Mouse (Mus musculus) cerebellum, adult 11 months (tissue): ENCODE measurements at regions not wholly inside any gene's neighbourhood (a gene's known extent, or its start where the extent isn't known, plus 50 kb on each side); places are given as distances from the start of the nearest gene placed in this dataset.
"Not testable (repeated sequence)": the region's sequence is repeated elsewhere in the genome, so short reads cannot be mapped to it uniquely, and the experiment has no call there.

Experiments
- DNase-seq: peaks from one replicate; pipeline ENCODE4 v3.0.0; 2022

- DNase-seq: no peak
These were observed 541.5 kb downstream of the Diaph3 start for GRCm38 (mm10) chr14:86599511-86599910.

DNA sequence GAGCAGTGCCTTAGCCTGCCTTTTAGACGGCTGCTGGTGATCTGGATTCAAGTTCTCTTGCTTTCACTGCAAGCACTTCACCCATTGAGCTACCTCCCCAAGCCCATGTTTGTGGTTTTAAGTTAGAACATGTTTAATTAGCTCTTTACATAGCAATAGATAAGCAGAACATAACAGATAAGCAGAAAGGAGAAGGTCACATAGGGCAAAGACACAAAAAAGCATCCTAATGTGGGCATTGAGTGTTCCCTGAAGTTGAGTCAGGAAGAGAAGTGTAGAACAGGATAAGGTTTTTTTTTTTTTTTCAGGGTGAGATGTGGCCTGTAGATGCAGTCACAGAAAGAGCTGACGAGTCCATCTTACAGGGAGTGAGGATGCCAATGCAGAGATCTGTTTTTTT is 552.5 kb downstream of the Diaph3 start:
- DNase-seq: no peak

- not testable (repeated sequence) for DNase-seq
These were observed 555.1 kb downstream of the Diaph3 start for GRCm38 (mm10) chr14:86585959-86586358.

DNA sequence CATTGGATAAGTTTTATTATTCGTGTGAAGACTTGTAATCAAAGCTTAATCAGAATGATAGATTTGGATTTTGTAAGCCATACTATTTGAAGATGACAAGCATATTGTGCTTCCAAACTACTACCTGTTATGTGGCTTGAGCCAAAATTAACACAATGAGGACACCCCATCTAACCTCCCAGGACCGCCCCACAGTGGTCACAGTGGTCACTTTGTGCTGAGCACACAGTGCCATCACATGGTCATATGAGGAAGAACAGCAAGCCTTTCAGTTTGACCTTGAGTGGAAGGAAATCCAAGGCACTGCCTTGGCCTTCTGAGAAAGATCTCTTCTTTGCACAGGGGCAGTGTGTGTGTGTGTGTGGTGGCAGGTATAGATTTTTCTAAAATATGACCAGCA is 578.3 kb downstream of the Diaph3 start:
- DNase-seq: no peak

DNA sequence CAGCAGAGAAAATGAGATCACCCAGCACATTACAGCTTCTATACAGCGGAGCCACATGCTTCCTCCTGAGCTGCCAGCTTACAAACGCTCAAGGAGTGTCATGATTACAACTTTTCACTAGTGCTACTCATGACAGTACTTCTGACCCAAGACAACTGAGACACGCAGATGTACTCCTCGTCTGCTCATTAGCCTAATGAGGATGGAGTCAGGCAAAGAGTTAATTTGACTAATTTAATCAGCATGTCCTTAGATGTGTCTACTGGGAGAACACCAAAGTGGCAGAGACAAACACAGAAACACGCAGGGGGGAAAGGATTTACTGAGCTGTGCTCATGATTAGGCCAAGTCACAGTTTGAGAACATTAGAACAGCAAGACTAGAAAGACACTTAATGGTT is 603.0 kb downstream of the Diaph3 start:
- no peak for DNase-seq

GRCm38 (mm10) chr14:86536341-86537027 is 604.6 kb downstream of the Diaph3 start:
- no peak for DNase-seq

DNA sequence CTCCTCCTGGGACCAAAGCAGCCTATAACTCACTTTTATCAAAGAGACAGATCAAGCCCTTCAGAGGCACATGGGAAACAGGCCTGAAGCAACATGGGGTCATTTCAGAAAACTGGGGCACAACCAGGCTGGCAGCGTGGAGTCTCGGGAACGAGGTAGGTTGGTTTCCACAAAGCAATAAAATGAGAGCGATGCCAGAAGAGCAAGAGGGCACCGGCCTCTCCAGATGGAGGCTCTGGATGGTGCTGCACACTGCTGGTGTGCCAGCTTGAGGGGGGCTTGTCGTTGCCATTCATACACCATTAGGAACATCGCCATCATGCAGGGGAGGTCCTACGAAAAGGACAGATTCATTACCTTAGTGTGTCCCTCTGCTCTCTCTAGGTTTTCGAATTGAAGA is 630.6 kb downstream of the Diaph3 start:
- peak; percentile 40 for DNase-seq

GRCm38 (mm10) chr14:86509686-86510085 is 631.3 kb downstream of the Diaph3 start:
- no peak for DNase-seq

DNA sequence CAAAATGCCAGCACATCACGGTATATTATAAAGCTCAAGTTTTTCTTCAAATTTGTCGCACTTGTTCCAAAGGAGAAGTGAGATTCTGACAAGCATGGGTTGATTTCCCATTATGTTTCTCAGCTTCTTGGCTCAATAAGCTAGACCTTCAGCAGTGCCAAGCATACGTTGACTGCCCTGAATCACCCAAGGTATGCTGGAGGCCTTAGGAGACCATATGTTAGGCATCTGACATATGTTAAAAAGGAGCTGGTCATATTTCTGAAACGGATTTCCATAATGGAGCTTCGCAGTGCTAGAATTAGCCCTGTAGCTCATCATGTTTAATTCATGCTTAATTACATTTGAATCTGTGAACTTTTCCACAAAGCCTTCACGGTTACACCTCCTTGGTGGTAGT is 634.7 kb downstream of the Diaph3 start:
- DNase-seq: no peak

GRCm38 (mm10) chr14:86490826-86491225 is 650.2 kb downstream of the Diaph3 start:
- DNase-seq: no peak

DNA sequence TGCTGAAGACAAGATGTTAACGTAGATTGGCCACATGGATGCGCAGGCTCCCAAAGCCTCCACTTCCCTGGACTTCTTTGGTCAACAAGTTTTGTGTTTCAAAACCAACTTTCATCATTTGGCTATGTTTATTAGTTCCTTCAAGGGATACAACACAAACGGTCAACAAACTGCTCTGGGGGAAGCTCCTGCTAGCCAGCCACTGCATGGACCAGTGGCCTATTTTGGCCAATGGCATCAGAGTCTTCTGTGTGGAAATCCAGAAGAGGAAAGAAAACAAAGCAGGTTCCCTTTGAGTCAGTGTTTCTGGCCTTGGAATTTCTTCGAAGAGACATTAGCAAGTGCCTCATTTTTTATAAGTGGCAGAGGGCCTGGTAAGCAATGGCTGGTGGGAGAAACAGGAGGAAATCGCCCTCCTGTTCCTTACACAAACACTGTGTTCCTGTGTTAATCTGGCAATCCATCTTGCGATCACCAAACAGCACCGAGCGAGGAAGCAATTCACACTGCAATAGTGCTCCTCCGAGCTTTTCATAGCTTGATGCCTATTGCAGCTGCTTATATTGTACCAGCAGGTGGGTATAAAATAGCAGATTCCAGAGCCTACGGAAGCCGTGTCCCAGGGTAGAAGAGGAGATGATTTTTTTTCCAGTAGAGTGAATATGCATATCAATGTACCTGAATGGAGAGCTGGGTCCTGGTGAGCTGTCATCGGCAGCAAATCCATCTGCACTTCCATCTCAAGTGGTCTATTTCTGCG is 651.0 kb downstream of the Diaph3 start:
- DNase-seq: no peak

DNA sequence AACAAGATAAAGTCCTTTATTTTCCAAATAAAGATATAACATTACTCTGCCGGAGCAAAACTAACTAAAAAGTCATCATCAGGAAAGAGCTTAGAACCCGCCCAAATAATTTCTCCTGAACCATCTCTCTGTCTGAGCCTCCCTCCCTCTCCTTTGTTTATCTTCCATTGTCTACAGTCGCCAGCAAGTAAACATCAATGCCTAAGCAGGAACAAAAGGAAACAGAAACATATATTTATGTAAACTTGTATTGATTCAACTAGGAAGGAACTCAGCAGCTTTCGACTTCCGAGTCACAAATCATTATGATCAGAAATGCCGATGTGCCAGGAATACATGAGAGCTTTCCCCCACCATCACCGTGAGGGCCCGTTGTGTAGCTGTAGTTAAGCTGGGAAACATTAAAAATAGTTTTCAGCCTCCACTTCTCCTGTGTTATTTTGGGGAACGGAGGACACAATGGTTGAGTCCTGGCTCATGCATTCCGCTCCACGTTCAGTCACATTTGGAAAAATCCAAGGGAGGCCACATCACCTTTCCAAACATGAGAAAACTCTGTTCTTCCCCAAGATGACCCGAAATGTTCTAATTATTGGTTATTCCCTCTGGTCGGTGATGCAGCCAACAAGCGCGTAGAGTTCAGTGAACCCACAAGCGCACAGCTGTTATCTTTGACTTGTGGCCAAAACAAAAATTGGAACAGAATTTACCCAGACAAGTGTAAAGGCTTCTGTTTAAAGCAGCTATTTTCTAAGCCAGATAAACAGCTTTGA is 651.8 kb downstream of the Diaph3 start:
- DNase-seq: peak; percentile 29

DNA sequence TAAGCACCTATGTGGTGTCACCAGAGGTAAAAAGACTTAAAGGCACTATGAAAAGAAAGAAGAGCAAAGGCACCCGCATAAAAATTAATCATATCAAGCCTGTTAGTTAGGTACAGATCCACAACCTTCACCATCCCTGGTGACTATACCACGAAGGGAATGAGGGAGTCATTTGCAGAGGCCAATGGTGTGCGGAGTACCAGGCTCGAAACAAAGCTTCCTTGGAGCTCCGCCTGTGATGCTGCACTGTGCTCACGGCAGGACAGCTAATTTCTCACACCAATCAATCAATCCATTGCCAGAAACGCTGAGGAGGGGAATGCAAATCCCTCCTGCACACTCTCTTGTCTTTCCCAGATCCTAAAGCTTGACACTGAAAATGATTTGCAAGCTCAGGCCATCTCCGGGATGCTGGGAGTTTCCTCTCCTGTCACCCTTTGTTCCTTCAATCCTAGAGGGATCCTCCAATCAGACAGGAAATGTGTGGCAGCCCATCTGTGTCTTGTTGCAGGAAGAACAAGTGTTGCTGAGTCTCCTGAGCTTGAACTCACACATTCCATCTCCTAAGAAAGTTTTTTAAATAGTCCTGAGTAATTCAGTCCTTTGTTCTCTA is 653.6 kb downstream of the Diaph3 start:
- DNase-seq: no peak

DNA sequence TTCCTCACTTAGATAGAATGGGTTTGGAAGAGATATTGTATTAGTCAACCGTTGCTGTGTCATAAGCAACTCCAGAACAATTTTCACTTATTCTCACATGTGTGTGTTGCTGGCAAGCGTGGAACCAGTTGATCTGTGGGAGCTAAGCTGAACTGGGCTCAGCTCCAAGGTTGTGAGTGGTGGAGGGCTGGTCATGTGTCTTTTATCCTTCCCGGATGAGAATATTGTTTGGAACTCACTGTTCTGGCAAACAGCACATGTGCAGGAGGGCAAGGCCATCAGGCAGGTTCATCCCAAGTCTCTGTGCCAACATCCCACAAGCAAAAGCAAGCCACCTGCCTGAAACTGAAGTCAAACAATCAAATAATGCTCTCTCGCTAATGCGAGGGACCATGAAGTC is 656.8 kb downstream of the Diaph3 start:
- peak; percentile 26 for DNase-seq

DNA sequence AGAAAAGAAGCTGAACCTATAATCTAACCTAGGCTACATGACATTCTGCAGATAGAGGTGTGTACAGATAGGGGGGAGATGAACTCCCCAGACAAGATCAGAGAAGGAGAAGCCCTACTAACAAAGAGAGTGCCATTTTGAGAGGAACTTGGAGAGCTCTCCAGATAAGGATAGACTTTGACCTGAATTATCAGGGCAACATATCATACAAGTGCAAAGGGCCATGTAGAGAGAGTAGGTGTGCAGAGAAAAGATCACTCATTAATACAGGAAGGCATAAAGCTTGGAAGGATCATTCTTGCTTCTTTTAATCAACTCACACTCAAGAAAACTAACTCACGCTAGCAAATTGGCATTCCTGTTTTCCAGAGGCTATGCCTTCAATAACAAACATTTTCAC is 667.4 kb downstream of the Diaph3 start:
- DNase-seq: no peak

DNA sequence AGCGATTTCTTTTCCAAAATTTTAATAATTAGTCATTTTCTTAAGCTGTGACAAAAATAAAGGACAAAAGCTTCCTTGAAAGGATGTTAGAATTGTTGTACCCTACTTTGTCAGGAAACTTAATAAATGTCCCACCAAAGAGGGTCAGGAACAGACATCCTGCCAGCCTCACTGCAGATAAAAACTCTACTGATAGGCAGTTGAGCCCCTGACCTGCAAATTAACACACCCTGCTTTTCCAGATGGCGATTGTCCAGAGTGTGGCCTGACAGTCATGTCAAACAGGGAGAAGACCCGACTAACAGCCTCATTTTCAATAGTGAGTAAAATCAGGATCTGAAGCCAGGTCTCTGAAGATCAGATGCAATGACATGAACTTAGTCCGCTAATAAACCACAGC is 670.6 kb downstream of the Diaph3 start:
- DNase-seq: no peak

GRCm38 (mm10) chr14:86467886-86468463 is 673.1 kb downstream of the Diaph3 start:
- DNase-seq: no peak

DNA sequence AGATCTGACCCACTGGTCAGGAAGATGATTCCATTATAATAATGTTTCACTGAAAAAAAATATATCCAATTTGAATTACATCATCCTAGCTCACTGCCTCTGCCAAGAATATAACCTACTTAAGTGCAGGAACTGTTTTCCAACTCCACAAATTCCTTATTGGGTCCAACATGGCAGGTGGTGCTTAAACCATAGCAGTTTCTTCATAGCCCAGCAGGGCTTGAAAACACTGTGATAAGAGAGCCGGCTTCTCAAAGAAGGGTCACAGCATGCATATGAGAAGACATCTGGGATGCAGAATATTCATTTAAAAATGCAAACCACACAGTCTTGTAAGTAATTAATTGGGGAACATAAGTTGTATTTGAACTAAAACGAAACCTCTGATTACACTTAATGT is 677.6 kb downstream of the Diaph3 start:
- no peak for DNase-seq

- DNase-seq: no peak
These were observed 687.9 kb downstream of the Diaph3 start for GRCm38 (mm10) chr14:86453142-86453541.

GRCm38 (mm10) chr14:86450616-86451015 is 690.4 kb downstream of the Diaph3 start:
- no peak for DNase-seq

- DNase-seq: peak; percentile 4
These were observed 695.9 kb downstream of the Diaph3 start for GRCm38 (mm10) chr14:86445139-86445538.

GRCm38 (mm10) chr14:86443921-86444835 is 696.9 kb downstream of the Diaph3 start:
- DNase-seq: no peak
